19 mouse cellular contexts compared by ENCODE assay signal in genomic region chr3:97062814-97063213, GRCm38 (mm10).
DNase-seq lines count a peak whose midpoint lies in the region; ATAC-seq and TF ChIP-seq lines count a peak whose summit lies in the region.
"Had no signal": no experiment of that assay in that cellular context is flagged by ENCODE, and none has a peak within 500 bp of the region (broad histone marks: within the 10 kb centered on the region; RNA-seq: fewer than 3 reads in every experiment).

No protein-coding gene starts in this region.

- peak overlapping the region; percentile 86 for H3K27ac ChIP-seq in heart, embryonic 16.5 days (ENCODE audit: low read length)
- H3K27ac ChIP-seq in limb, embryonic 14.5 days (replicated peaks; ENCODE audit: low read depth, low read length): no peak overlapping the region
- H3K27ac ChIP-seq in forebrain, embryonic 16.5 days (ENCODE audit: low read length): no peak overlapping the region
- H3K27ac ChIP-seq: embryonic facial prominence, embryonic 10.5 days; forebrain, embryonic 13.5 days; hindbrain, embryonic 10.5 days; liver, embryonic 12.5 days; macrophage; midbrain, embryonic 12.5 days had no signal

- DNase-seq in adrenal gland, postnatal 10 days: peak; percentile 43
- no peak for DNase-seq in adrenal gland, postnatal 4 days (ENCODE audit: low spot score in 2 of 2)
- peak; percentile 47 for DNase-seq in heart, adult 8-10 months (ENCODE audit: low spot score)
- peak; percentile 9 for DNase-seq in limb, embryonic 14.5 days (ENCODE audit: low spot score)
- no peak for DNase-seq in yolk sac, embryonic 10.5 days (ENCODE audit: low spot score)
- no peak for DNase-seq in testis, postnatal 14 days (ENCODE audit: low spot score)
- DNase-seq: cerebellum, postnatal 25 days; kidney, adult 18-20 months; kidney, postnatal 10 days; lung, embryonic 14.5 days; right cerebral cortex, postnatal 25 days had no signal

- H3K27me3 ChIP-seq in heart, embryonic 16.5 days (ENCODE audit: control insufficient read depth, insufficient read depth, low read length): no peaks in the 10 kb centered on the region
- no peaks in the 10 kb centered on the region for H3K27me3 ChIP-seq in limb, embryonic 14.5 days (ENCODE audit: control insufficient read depth, insufficient read depth, low read length)
- H3K27me3 ChIP-seq in forebrain, embryonic 16.5 days (replicated peaks; ENCODE audit: control insufficient read depth, insufficient read depth, low read length): no peaks in the 10 kb centered on the region
- H3K27me3 ChIP-seq: forebrain, embryonic 13.5 days; liver, embryonic 12.5 days; midbrain, embryonic 12.5 days had no signal

- ATAC-seq in heart, embryonic 16.5 days (replicated peaks; ENCODE audit: extremely low read depth, insufficient read depth, low FRiP score): peak; percentile 93
- no peak; the same call in 1 of the 2 replicates for ATAC-seq in limb, embryonic 14.5 days (ENCODE audit: low FRiP score, low read depth)
- no peak for ATAC-seq in forebrain, embryonic 16.5 days
- ATAC-seq: forebrain, embryonic 13.5 days; liver, embryonic 12.5 days had no signal

- H3K4me3 ChIP-seq in heart, embryonic 16.5 days (ENCODE audit: low read length): no peak overlapping the region
- no peak overlapping the region for H3K4me3 ChIP-seq in limb, embryonic 14.5 days (replicated peaks; ENCODE audit: low read length)
- H3K4me3 ChIP-seq in forebrain, embryonic 16.5 days (replicated peaks; ENCODE audit: low read length): no peak overlapping the region
- H3K4me3 ChIP-seq: embryonic facial prominence, embryonic 10.5 days; forebrain, embryonic 13.5 days; hindbrain, embryonic 10.5 days; liver, embryonic 12.5 days; midbrain, embryonic 12.5 days had no signal

- TF ChIP-seq POLR2A in limb, embryonic 14.5 days (IDR thresholded peaks at IDR 0.05; ENCODE audit: borderline replicate concordance, extremely low read depth, insufficient read depth, insufficient read length): no peak

- H3K9ac ChIP-seq in heart, embryonic 16.5 days (ENCODE audit: low read length): peak overlapping the region; percentile 8; the same call in 1 of the 2 replicates
- H3K9ac ChIP-seq in limb, embryonic 14.5 days (ENCODE audit: low read depth, low read length, severe bottlenecking): no peak overlapping the region
- no peak overlapping the region for H3K9ac ChIP-seq in forebrain, embryonic 16.5 days (replicated peaks; ENCODE audit: low read depth, low read length)
- H3K9ac ChIP-seq: forebrain, embryonic 13.5 days; liver, embryonic 12.5 days; lung, embryonic 14.5 days; midbrain, embryonic 12.5 days had no signal

- H3K9me3 ChIP-seq in heart, embryonic 16.5 days (replicated peaks; ENCODE audit: control insufficient read depth, low read length): no peaks in the 10 kb centered on the region
- H3K9me3 ChIP-seq in limb, embryonic 14.5 days (ENCODE audit: control insufficient read depth, low read length): no peaks in the 10 kb centered on the region
- no peaks in the 10 kb centered on the region for H3K9me3 ChIP-seq in forebrain, embryonic 16.5 days (ENCODE audit: control insufficient read depth, low read length)
- H3K9me3 ChIP-seq: embryonic facial prominence, embryonic 10.5 days; forebrain, embryonic 13.5 days; hindbrain, embryonic 10.5 days; liver, embryonic 12.5 days; midbrain, embryonic 12.5 days had no signal

- H3K4me2 ChIP-seq in heart, embryonic 16.5 days (ENCODE audit: low read depth, low read length): no peak overlapping the region
- no peak overlapping the region for H3K4me2 ChIP-seq in limb, embryonic 14.5 days (replicated peaks; ENCODE audit: low read depth, low read length, severe bottlenecking)
- no peak overlapping the region for H3K4me2 ChIP-seq in forebrain, embryonic 16.5 days (ENCODE audit: low read length)
- H3K4me2 ChIP-seq: forebrain, embryonic 13.5 days; liver, embryonic 12.5 days; lung, embryonic 14.5 days; midbrain, embryonic 12.5 days had no signal

- H3K4me1 ChIP-seq in heart, embryonic 16.5 days (ENCODE audit: control insufficient read depth, insufficient read depth, low read length): peaks cover 14% of the 10 kb centered on the region
- H3K4me1 ChIP-seq in limb, embryonic 14.5 days (ENCODE audit: control insufficient read depth, insufficient read depth, low read length): no peaks in the 10 kb centered on the region
- no peaks in the 10 kb centered on the region for H3K4me1 ChIP-seq in forebrain, embryonic 16.5 days (replicated peaks; ENCODE audit: control insufficient read depth, insufficient read depth, low read length)
- H3K4me1 ChIP-seq: embryonic facial prominence, embryonic 10.5 days; forebrain, embryonic 13.5 days; hindbrain, embryonic 10.5 days; liver, embryonic 12.5 days; midbrain, embryonic 12.5 days had no signal

- 46% methylated on average over 5 of the region's 5 CpGs for WGBS in heart, embryonic 16.5 days
- WGBS in limb, embryonic 14.5 days: 50% methylated on average over 5 of the region's 5 CpGs
- WGBS in forebrain, embryonic 16.5 days: 70% methylated on average over 5 of the region's 5 CpGs

- H3K36me3 ChIP-seq in heart, embryonic 16.5 days (ENCODE audit: control insufficient read depth, insufficient read depth): no peaks in the 10 kb centered on the region
- H3K36me3 ChIP-seq in limb, embryonic 14.5 days (ENCODE audit: control insufficient read depth, insufficient read depth, low read length): no peaks in the 10 kb centered on the region
- no peaks in the 10 kb centered on the region for H3K36me3 ChIP-seq in forebrain, embryonic 16.5 days (ENCODE audit: control insufficient read depth, insufficient read depth)
- H3K36me3 ChIP-seq: embryonic facial prominence, embryonic 10.5 days; hindbrain, embryonic 10.5 days; liver, embryonic 12.5 days; midbrain, embryonic 12.5 days had no signal

Comparison
In these comparisons a context has a peak if more than half of its experiments do, and no peak if none do; other contexts are left out.
1. DNase-seq: peak in adrenal gland, postnatal 10 days (single experiment), heart, adult 8-10 months (single experiment) and limb, embryonic 14.5 days (single experiment); none in adrenal gland, postnatal 4 days (0 of 2), yolk sac, embryonic 10.5 days (single experiment) and testis, postnatal 14 days (single experiment).